In genomic region chr10:127016488-127016887, GRCm38 (mm10) we compare ENCODE assay signal across 10 mouse cellular contexts. TPM values are rescaled to one million over a fixed set of nuclear protein-coding genes. Genes with fewer than 3 reads are reported as not detected.
DNase-seq lines count a peak whose midpoint lies in the region; ATAC-seq and TF ChIP-seq lines count a peak whose summit lies in the region.
"Had no signal": no experiment of that assay in that cellular context is flagged by ENCODE, and none has a peak within 500 bp of the region (broad histone marks: within the 10 kb centered on the region; RNA-seq: fewer than 3 reads in every experiment).

No protein-coding gene starts in this region.

- H3K4me2 ChIP-seq in embryonic facial prominence, embryonic 14.5 days (ENCODE audit: low read depth, low read length) = no peak overlapping the region
- H3K4me2 ChIP-seq in hindbrain, embryonic 13.5 days = no peak overlapping the region

- H3K27me3 ChIP-seq in E14TG2a.4 (ENCODE audit: insufficient read depth, low read length) = peaks cover 16% of the 10 kb centered on the region
- H3K27me3 ChIP-seq in embryonic facial prominence, embryonic 14.5 days (replicated peaks; ENCODE audit: control insufficient read depth, insufficient read depth, low read length) = no peaks in the 10 kb centered on the region
- H3K27me3 ChIP-seq in hindbrain, embryonic 13.5 days = no peaks in the 10 kb centered on the region

- H3K36me3 ChIP-seq in E14TG2a.4 (ENCODE audit: insufficient read depth, low read length) = peaks cover 4% of the 10 kb centered on the region; the same call in 1 of the 2 replicates
- H3K36me3 ChIP-seq in embryonic facial prominence, embryonic 14.5 days (ENCODE audit: control insufficient read depth, insufficient read depth, low read length) = no peaks in the 10 kb centered on the region
- peaks cover 2% of the 10 kb centered on the region for H3K36me3 ChIP-seq in hindbrain, embryonic 13.5 days

- ATAC-seq in embryonic facial prominence, embryonic 14.5 days (ENCODE audit: low read depth) = peak; percentile 17; the same call in 1 of the 2 replicates
- no peak for ATAC-seq in megakaryocyte-erythroid progenitor cell, adult 5-6 weeks (replicated peaks; ENCODE audit: low FRiP score, low TSS enrichment, poor library complexity, severe bottlenecking)
- ATAC-seq in hindbrain, embryonic 13.5 days (ENCODE audit: low FRiP score) = no peak

- no peak overlapping the region for H3K4me3 ChIP-seq in E14TG2a.4 (replicated peaks; ENCODE audit: low read length)
- no peak overlapping the region for H3K4me3 ChIP-seq in embryonic facial prominence, embryonic 14.5 days (ENCODE audit: low read depth, low read length)
- H3K4me3 ChIP-seq in hindbrain, embryonic 13.5 days = no peak overlapping the region

- WGBS in embryonic facial prominence, embryonic 14.5 days = 53% methylated on average over 5 of the region's 5 CpGs
- 70% methylated on average over 5 of the region's 5 CpGs for WGBS in hindbrain, embryonic 13.5 days

- H3K9me3 ChIP-seq in E14TG2a.4 (ENCODE audit: low read length) = no peaks in the 10 kb centered on the region
- H3K9me3 ChIP-seq in embryonic facial prominence, embryonic 14.5 days (ENCODE audit: control insufficient read depth, low read length) = no peaks in the 10 kb centered on the region
- no peaks in the 10 kb centered on the region for H3K9me3 ChIP-seq in hindbrain, embryonic 13.5 days

- H3K9ac ChIP-seq in embryonic facial prominence, embryonic 14.5 days (ENCODE audit: low read depth, low read length) = 0 out of 2 replicates have a peak overlapping the region, but pooled peaks have one; percentile 6
- H3K9ac ChIP-seq in hindbrain, embryonic 13.5 days = no peak overlapping the region

- DNase-seq in heart, postnatal 4 days = peak; percentile 49
- DNase-seq in heart, adult 9 months (ENCODE audit: low spot score in 2 of 2) = no peak
- peak; percentile 45 for DNase-seq in embryonic facial prominence, embryonic 14.5 days (ENCODE audit: low spot score)
- DNase-seq in kidney, postnatal 36 days = peak; percentile 48 to 77
- no peak for DNase-seq in cerebellum, adult 11 months
- DNase-seq: heart, adult 11 months had no signal

- TF ChIP-seq CTCF in E14TG2a.4 (conservative IDR thresholded peaks at IDR 0.05; ENCODE audit: low read length) = peak; percentile 21

- H3K4me1 ChIP-seq in E14TG2a.4 (replicated peaks; ENCODE audit: low read depth, low read length) = peaks cover 27% of the 10 kb centered on the region
- H3K4me1 ChIP-seq in embryonic facial prominence, embryonic 14.5 days (ENCODE audit: control insufficient read depth, insufficient read depth, low read length) = no peaks in the 10 kb centered on the region
- H3K4me1 ChIP-seq in hindbrain, embryonic 13.5 days (replicated peaks) = no peaks in the 10 kb centered on the region

- H3K27ac ChIP-seq in embryonic facial prominence, embryonic 14.5 days (replicated peaks; ENCODE audit: low read depth, low read length) = no peak overlapping the region; the same call in 1 of the 2 replicates
- H3K27ac ChIP-seq in hindbrain, embryonic 13.5 days = no peak overlapping the region
- H3K27ac ChIP-seq: macrophage had no signal

RNA-seq across cellular contexts. Expression of gene Tsfm, which starts 14.2 kb away (rescaled TPM):
- total RNA-seq in heart, postnatal 4 days (2021) = 10 to 100 TPM; 65.1 to 68.0 TPM
- 61.0 and 61.3 TPM in 2 replicates for polyA plus RNA-seq in embryonic facial prominence, embryonic 14.5 days (2014; fragmentation: Nextera tagmentation; extraction: Ambion mirVana)
- total RNA-seq in megakaryocyte-erythroid progenitor cell, adult 5-6 weeks (2014; fragmentation: Nextera tagmentation) = 41.6 and 61.2 TPM in 2 replicates
- total RNA-seq in megakaryocyte-erythroid progenitor cell, adult 5-6 weeks (2017) = 55.5 and 63.3 TPM in 2 replicates
- polyA plus RNA-seq in hindbrain, embryonic 13.5 days (2015; fragmentation: Nextera tagmentation; extraction: Ambion mirVana) = 63.4 and 65.5 TPM in 2 replicates

RNA-seq across cellular contexts. Expression of gene Avil, which starts 16.0 kb away (rescaled TPM):
- total RNA-seq in heart, postnatal 4 days (2021) = under 1 TPM; 0.10 to 0.23 TPM
- polyA plus RNA-seq in embryonic facial prominence, embryonic 14.5 days (2014; fragmentation: Nextera tagmentation; extraction: Ambion mirVana) = 7.8 and 9.0 TPM in 2 replicates
- not detected in 2 replicates for total RNA-seq in megakaryocyte-erythroid progenitor cell, adult 5-6 weeks (2014; fragmentation: Nextera tagmentation)
- total RNA-seq in megakaryocyte-erythroid progenitor cell, adult 5-6 weeks (2017) = 0.38 TPM in 1 of 2 replicates, not detected in the other
- 5.5 and 5.9 TPM in 2 replicates for polyA plus RNA-seq in hindbrain, embryonic 13.5 days (2015; fragmentation: Nextera tagmentation; extraction: Ambion mirVana)
- polyA plus RNA-seq: macrophage had no signal

RNA-seq across cellular contexts. Expression of gene Mettl1, which starts 24.7 kb away (rescaled TPM):
- 10 to 100 TPM; 11.5 TPM for total RNA-seq in heart, postnatal 4 days (2021)
- polyA plus RNA-seq in embryonic facial prominence, embryonic 14.5 days (2014; fragmentation: Nextera tagmentation; extraction: Ambion mirVana) = 47.7 and 55.9 TPM in 2 replicates
- total RNA-seq in megakaryocyte-erythroid progenitor cell, adult 5-6 weeks (2014; fragmentation: Nextera tagmentation) = 54.1 and 55.2 TPM in 2 replicates
- total RNA-seq in megakaryocyte-erythroid progenitor cell, adult 5-6 weeks (2017) = 24.6 and 25.3 TPM in 2 replicates
- 21.6 and 22.8 TPM in 2 replicates for polyA plus RNA-seq in hindbrain, embryonic 13.5 days (2015; fragmentation: Nextera tagmentation; extraction: Ambion mirVana)

RNA-seq across cellular contexts. Expression of gene Eef1akmt3, which starts 24.8 kb away (rescaled TPM):
- under 1 TPM; 0.18 to 0.29 TPM for total RNA-seq in heart, postnatal 4 days (2021)
- 0.84 and 1.0 TPM in 2 replicates for polyA plus RNA-seq in embryonic facial prominence, embryonic 14.5 days (2014; fragmentation: Nextera tagmentation; extraction: Ambion mirVana)
- not detected in 2 replicates for total RNA-seq in megakaryocyte-erythroid progenitor cell, adult 5-6 weeks (2014; fragmentation: Nextera tagmentation)
- total RNA-seq in megakaryocyte-erythroid progenitor cell, adult 5-6 weeks (2017) = 0.38 TPM in 1 of 2 replicates, not detected in the other
- 0.12 and 0.28 TPM in 2 replicates for polyA plus RNA-seq in hindbrain, embryonic 13.5 days (2015; fragmentation: Nextera tagmentation; extraction: Ambion mirVana)
- polyA plus RNA-seq: macrophage had no signal

RNA-seq across cellular contexts. Expression of gene Cyp27b1, which starts 31.6 kb away (rescaled TPM):
- under 1 TPM in 1 of 2 experiments, not detected in 1; 0.45 TPM for total RNA-seq in heart, postnatal 4 days (2021)
- 0.13 and 0.29 TPM in 2 replicates for polyA plus RNA-seq in embryonic facial prominence, embryonic 14.5 days (2014; fragmentation: Nextera tagmentation; extraction: Ambion mirVana)
- not detected in 2 replicates for total RNA-seq in megakaryocyte-erythroid progenitor cell, adult 5-6 weeks (2014; fragmentation: Nextera tagmentation)
- total RNA-seq in megakaryocyte-erythroid progenitor cell, adult 5-6 weeks (2017) = not detected in 2 replicates
- polyA plus RNA-seq in hindbrain, embryonic 13.5 days (2015; fragmentation: Nextera tagmentation; extraction: Ambion mirVana) = 0.23 and 0.27 TPM in 2 replicates
- polyA plus RNA-seq: macrophage had no signal

Comparison
In these comparisons a context has a peak if more than half of its experiments do, and no peak if none do; other contexts are left out.
1. DNase-seq: peak in heart, postnatal 4 days (single experiment), embryonic facial prominence, embryonic 14.5 days (single experiment) and kidney, postnatal 36 days (2 of 2); none in heart, adult 9 months (0 of 2) and cerebellum, adult 11 months (single experiment).